Mouse (Mus musculus) brain, adult 10 weeks (tissue): ENCODE measurements around the gene Dazl. TPM values are rescaled to one million over a fixed set of nuclear protein-coding genes. Genes with fewer than 3 reads are reported as not detected.

ENCODE experiments used
- polyA plus RNA-seq: library from polyadenylated mRNA; stranded (reverse); fragments of 350-450 nt; fragmentation: Illumina TruSeq; extraction: RNeasy Lipid Tissue Mini Kit (QIAGEN cat#74804); gene quantifications from one replicate; pipeline ENCODE4 v1.2.3, GENCODE M21; 2015; ENCODE audit warnings: low read depth, low replicate concordance

Gene Dazl
- polyA plus RNA-seq: 5.3 TPM

DNA sequence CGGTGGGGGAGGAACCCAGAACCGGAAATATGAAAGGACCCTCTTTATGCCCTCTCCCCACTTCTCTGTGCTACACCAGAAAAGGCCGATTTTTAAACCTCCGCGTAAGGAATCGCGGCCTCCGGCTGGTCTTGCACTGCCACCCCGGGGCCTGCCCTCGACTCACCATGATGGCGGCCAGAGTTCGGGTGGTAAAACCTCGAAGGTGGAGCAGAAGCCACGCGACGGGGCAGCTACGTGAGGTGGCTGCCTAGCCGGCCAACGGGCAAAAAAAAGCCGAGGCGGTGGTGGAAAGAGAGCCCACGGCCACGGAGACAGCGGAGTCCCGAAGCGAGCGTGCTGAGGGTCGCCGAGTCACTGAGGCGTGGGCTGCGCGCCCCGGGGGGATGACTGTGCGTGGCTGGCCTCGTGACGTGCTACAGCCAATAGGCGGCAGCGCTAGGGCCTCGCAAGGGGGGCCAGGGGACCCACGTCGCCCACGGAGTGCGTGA lies at the start of gene Dazl:
TSS of gene Dazl (minus strand) at position 396 of the 491 bp plus-strand sequence.

Other genes starting within 250 kb of the Dazl start
- 10.6 TPM for gene Rftn1, start 103.0 kb downstream of the Dazl start, polyA plus RNA-seq
- 47.2 TPM for gene Plcl2, start 215.8 kb upstream of the Dazl start, polyA plus RNA-seq